22 mouse cellular contexts compared by ENCODE assay signal in genomic region chr2:129658796-129659195, GRCm38 (mm10). TPM values are rescaled to one million over a fixed set of nuclear protein-coding genes. Genes with fewer than 3 reads are reported as not detected.
DNase-seq lines count a peak whose midpoint lies in the region; TF ChIP-seq lines count a peak whose summit lies in the region.
"Had no signal": no experiment of that assay in that cellular context is flagged by ENCODE, and none has a peak within 500 bp of the region (broad histone marks: within the 10 kb centered on the region; RNA-seq: fewer than 3 reads in every experiment).

No protein-coding gene starts in this region.

- TF ChIP-seq CTCF in gastrocnemius, adult 2 months (IDR thresholded peaks at IDR 0.05) = no peak

- DNase-seq in adrenal gland, adult 2 months = peak; percentile 50
- no peak for DNase-seq in adrenal gland, postnatal 25 days
- DNase-seq in adrenal gland, postnatal 10 days = peak; percentile 5
- DNase-seq in adrenal gland, adult 18-20 months (ENCODE audit: low spot score in 2 of 2) = no peak
- peak; percentile 17 for DNase-seq in NIH3T3 (ENCODE audit: low read depth)
- peak; percentile 24 for DNase-seq in adrenal gland, postnatal 14 days
- no peak for DNase-seq in spleen, postnatal 10 days (ENCODE audit: low spot score in 2 of 2)
- no peak for DNase-seq in gastrocnemius, adult 2 months
- DNase-seq: B cell, adult 2 months; cerebellum, adult 11-12 months; cerebellum, adult 2 months; cerebellum, adult 9-10 months; cerebellum, postnatal 10 days; cerebellum, postnatal 25 days; forebrain, postnatal 0 days had no signal

- H3K4me3 ChIP-seq in gastrocnemius, adult 2 months = no peak overlapping the region
- H3K4me3 ChIP-seq: embryonic facial prominence, embryonic 10.5 days; embryonic facial prominence, embryonic 12.5 days; forebrain, embryonic 13.5 days; forebrain, embryonic 15.5 days had no signal

- no peak overlapping the region for H3K27ac ChIP-seq in gastrocnemius, adult 2 months
- H3K27ac ChIP-seq: embryonic facial prominence, embryonic 10.5 days; embryonic facial prominence, embryonic 12.5 days; forebrain, embryonic 13.5 days; forebrain, embryonic 15.5 days had no signal

- intact Hi-C loops in gastrocnemius, adult 2 months (cut with DNase I) = loop anchor here (5.0 kb wide), 1 partner anchor 156 kb away; no protein-coding TSS in a partner anchor

RNA-seq across cellular contexts. Expression of gene Pdyn, which starts 40.8 kb away (rescaled TPM):
- total RNA-seq in adrenal gland, adult 2 months (2021) = under 1 TPM; 0.10 to 0.12 TPM
- not detected in 2 replicates for polyA plus RNA-seq in adrenal gland, adult 2 months (2012; rRNA removed)
- total RNA-seq in adrenal gland, postnatal 25 days (2021) = 0.21 TPM in 1 of 2 replicates, not detected in the other
- total RNA-seq in adrenal gland, postnatal 10 days (2021) = under 1 TPM in 1 of 2 experiments, not detected in 1; 0.33 TPM
- total RNA-seq in adrenal gland, adult 18-20 months (2021) = not detected
- total RNA-seq in adrenal gland, postnatal 14 days (2021) = not detected in 2 replicates
- not detected for total RNA-seq in gastrocnemius, adult 2 months (2021)
- total RNA-seq: CH12.LX, G1E had no signal
- polyA plus RNA-seq: CD4-positive, CD25-positive, alpha-beta regulatory T cell, adult 4 months; G1E had no signal

Comparison
In these comparisons a context has a peak if more than half of its experiments do, and no peak if none do; other contexts are left out.
1. DNase-seq: peak in adrenal gland, adult 2 months (single experiment), adrenal gland, postnatal 10 days (single experiment), NIH3T3 (single experiment) and adrenal gland, postnatal 14 days (single experiment); none in adrenal gland, postnatal 25 days (single experiment), adrenal gland, adult 18-20 months (0 of 2), spleen, postnatal 10 days (0 of 2) and gastrocnemius, adult 2 months (single experiment).